Comparison of ENCODE assay signal across 12 mouse cellular contexts in the genomic region with DNA sequence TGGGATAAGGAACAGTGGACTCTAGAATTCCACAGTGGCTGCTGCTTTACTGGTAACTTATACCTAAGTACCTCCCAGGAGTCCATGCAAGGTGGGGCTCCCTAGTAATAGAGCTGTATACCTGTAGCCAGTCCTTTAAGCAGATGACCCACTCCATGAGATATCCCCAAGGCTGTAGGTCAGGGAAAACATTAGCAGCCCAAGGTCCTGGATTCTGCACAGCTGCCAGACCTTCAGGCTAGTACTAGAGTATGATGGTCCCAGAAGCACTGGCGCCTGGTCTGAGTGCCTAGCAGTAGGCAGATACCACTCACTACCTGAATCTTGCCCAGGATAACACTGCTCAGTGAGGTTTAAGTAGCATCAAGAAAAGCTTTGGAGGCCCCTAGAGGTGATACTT.
"Had no signal": no experiment of that assay in that cellular context is flagged by ENCODE, and none has a peak within 500 bp of the region (broad histone marks: within the 10 kb centered on the region; RNA-seq: fewer than 3 reads in every experiment).

No protein-coding gene starts in this region.

- H3K4me3 ChIP-seq: kidney, embryonic 15.5 days; left cerebral cortex, adult 2 months; limb, embryonic 10.5 days; liver, embryonic 12.5 days; lung, embryonic 15.5 days; neural tube, embryonic 13.5 days had no signal

- H3K9ac ChIP-seq: kidney, embryonic 15.5 days; liver, embryonic 12.5 days; lung, embryonic 15.5 days; neural tube, embryonic 13.5 days had no signal

- H3K27me3 ChIP-seq: kidney, embryonic 15.5 days; liver, embryonic 12.5 days; lung, embryonic 15.5 days; neural tube, embryonic 13.5 days had no signal

- DNase-seq: retina, postnatal 1 day; right cerebral cortex, postnatal 14 days had no signal

- H3K4me2 ChIP-seq: lung, embryonic 15.5 days; midbrain, embryonic 11.5 days; neural tube, embryonic 13.5 days had no signal

- H3K4me1 ChIP-seq: lung, embryonic 15.5 days; neural tube, embryonic 13.5 days had no signal

- ATAC-seq: midbrain, embryonic 16.5 days had no signal

- H3K36me3 ChIP-seq: kidney, embryonic 15.5 days; limb, embryonic 10.5 days; liver, embryonic 12.5 days; lung, embryonic 15.5 days; neural tube, embryonic 13.5 days had no signal

- H3K27ac ChIP-seq: kidney, embryonic 15.5 days; left cerebral cortex, adult 2 months; limb, embryonic 10.5 days; liver, embryonic 12.5 days; lung, embryonic 15.5 days; macrophage; neural tube, embryonic 13.5 days had no signal

- H3K9me3 ChIP-seq: kidney, embryonic 15.5 days; limb, embryonic 10.5 days; liver, embryonic 12.5 days; lung, embryonic 15.5 days; megakaryocyte, embryonic 14.5 days; neural tube, embryonic 13.5 days had no signal
